Mouse (Mus musculus) kidney, adult 2 months (tissue): ENCODE data around the gene Cstb.

Source experiments
- CTCF ChIP-seq: fragments of 200-500 bp; conservative IDR thresholded peaks from 2 replicates; pipeline ENCODE4 v1.5.1; 2011; ENCODE audit warnings: low read depth, mild to moderate bottlenecking, control low read depth, low read length, moderate library complexity, mixed read lengths; ENCODE audit not compliant: insufficient read depth, insufficient read length
- POLR2A ChIP-seq: fragments of 200-500 bp; IDR thresholded peaks from one replicate; pipeline ENCODE4 v1.6.1; 2011; ENCODE audit warnings: low read depth, low read length, control low read depth

DNA sequence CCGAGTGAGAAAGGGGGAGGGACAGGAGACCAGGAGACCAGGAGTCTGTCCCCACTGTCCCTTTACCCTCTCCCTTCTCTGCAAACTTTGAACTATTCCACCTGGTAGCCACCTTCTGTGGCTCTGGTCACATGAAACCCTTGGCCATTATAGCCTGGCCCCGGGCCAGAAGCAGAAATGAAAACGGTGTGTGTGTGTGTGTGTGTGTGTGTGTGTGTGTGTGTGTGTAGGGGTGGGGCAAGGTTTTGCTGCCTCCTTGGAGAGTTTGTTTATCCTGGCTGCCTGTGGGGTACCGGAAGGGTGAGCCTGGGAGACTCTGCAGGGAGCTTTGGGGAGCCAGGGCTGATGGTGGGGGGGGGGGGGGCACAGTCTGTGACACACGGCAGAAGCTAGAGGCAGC, 35.0 kb downstream of the Cstb start:
- TF ChIP-seq CTCF, result no peak
- TF ChIP-seq POLR2A, result no peak
